Mouse (Mus musculus) megakaryocyte, embryonic 14.5 days (primary cell): ENCODE data around the gene Gm43064.

Experiments used
- FLI1 ChIP-seq: IDR thresholded peaks from 2 replicates; pipeline ENCODE4 v1.6.1; 2012; ENCODE audit warnings: low read length, inconsistent platforms, mixed read lengths
- GATA1 ChIP-seq: IDR thresholded peaks from 3 replicates; pipeline ENCODE4 v1.6.1; 2012; ENCODE audit warnings: mixed read lengths, low read length, inconsistent platforms, borderline replicate concordance

- TF ChIP-seq GATA1 (no peak), FLI1 (no peak)
Measured at GRCm38 (mm10) chr3:103867424-103867971, 58.1 kb downstream of the Gm43064 start.
